Mouse (Mus musculus): ENCODE measurements around the gene Golph3l.
"Not testable (repeated sequence)": the region's sequence is repeated elsewhere in the genome, so short reads cannot be mapped to it uniquely, and the experiment has no call there.

The Golph3l gene

DNA sequence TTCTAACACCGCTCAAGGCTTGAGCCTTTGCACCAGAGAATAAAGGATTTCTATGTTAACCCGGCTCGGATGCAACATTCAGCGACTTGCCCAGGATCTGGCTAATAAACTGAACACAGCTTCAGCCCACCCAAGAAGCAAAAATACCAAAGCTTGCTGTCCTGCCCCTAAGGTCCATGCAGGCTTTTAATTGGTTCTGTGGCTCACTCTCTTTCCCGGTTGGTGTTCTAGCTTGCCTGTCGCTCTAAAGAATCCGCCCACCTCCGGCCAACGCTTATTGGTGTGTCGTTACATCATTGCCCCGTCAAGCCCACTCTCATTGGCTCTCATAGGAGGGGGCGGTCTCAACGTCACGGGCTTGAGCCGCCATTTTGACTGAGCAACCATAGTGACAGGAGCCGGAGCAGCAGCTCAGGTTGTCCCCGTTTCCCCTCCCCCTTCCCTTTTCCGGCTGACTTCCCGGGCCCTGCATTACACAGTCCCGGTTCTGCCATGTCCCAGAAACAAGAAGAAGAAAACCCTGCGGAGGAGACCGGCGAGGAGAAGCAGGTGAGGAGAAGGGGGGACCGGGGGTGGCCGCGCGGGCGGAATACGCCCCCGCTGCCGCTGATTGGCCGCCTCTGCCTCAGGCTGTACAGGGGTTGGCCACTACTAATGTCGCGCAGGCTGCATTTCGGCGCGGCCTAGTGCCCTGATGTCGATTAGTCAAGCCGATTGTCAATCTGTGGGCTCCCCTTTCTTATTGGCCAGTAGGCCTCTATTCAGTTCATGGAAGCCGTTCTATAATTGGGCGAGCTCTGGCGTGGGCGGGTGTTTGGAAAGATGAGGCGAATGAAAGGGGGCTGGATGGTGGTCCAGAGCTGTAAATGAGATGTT lies 36.1 kb downstream of the Golph3l start, which contains the start of gene Ensa:
Gene Ensa, plus strand, starts transcription at position 366 of the 876 bp plus-strand sequence.
- in situ Hi-C loops (cut with MboI), result no loop called here

- in situ Hi-C loops (cut with MboI), result no loop called here
Measured at GRCm38 (mm10) chr3:95627763-95628162, 39.0 kb downstream of the Golph3l start.

- in situ Hi-C loops (cut with MboI), result no loop called here
Measured at GRCm38 (mm10) chr3:95629755-95630154, 41.0 kb downstream of the Golph3l start.

- in situ Hi-C loops (cut with MboI), result no loop called here
Measured at GRCm38 (mm10) chr3:95630856-95631255, 42.1 kb downstream of the Golph3l start.

- in situ Hi-C loops (cut with MboI), result no loop called here
Measured at GRCm38 (mm10) chr3:95631304-95631703, 42.6 kb downstream of the Golph3l start.

DNA sequence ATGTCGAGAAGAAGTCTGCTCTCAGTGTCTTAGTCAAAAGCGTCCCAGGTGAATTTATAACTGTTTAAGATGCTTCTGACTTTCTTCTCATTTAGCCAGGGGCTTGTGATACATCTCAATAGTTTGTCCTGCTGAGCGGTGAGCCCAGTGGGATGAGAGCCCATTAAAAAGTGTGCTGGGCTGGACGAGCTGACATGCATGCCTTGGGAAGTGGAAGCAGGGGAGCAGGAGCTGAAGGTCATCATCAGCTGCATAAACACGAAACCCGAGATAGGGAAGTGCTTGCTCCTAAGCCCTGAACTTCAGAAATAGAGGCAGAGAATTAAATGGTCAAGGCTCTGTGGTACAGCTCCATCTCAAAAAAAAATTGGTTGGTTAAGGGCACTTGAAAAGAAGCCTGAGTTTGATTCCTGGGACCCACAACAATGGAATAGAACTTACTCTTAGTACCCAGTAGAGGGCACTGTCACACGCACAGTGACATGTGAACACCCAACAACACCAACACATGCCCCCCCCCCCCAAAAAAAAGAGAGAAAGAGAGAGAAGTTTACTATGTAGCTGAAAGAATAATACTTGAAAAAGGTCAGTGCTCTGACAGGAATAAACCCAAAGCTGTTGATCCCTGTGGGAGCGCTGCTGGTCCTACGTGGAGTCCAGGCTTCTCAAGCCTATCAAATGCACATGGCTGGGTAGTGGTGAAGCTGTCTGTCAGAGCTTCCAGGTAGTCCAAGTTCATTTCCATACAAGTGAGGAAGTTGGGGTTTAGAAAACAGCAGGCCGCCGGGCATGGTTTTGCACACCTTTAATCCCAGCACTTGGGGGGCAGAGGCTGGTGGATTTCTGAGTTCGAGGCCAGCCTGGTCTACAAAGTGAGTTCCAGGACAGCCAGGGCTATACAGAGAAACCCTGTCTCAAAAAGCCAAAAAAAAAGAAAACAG lies 44.2 kb downstream of the Golph3l start:
- in situ Hi-C loops (cut with MboI), result no loop called here

GRCm38 (mm10) chr3:95635636-95636035 lies 46.9 kb downstream of the Golph3l start:
- in situ Hi-C loops (cut with MboI), result no loop called here

GRCm38 (mm10) chr3:95636072-95636471 lies 47.3 kb downstream of the Golph3l start:
- in situ Hi-C loops (cut with MboI), result no loop called here

DNA sequence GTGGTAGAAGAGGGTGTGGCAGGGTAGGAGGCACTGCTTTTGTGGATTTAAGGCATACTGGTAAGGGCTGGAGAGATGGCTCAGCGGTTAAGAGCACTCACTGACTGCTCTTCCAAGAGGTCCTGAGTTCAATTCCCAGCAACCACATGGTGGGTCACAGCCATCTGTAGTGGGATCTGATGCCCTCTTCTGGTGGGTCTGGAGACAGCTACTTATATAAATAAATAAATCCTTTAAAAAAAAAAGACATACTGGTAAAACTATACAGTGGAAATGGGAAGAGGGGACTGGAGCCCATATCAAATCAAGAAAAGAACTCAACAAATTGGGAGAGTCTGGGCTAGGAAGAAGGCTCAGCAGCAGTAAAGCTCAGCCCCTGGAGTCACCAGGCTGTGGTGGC lies 51.0 kb downstream of the Golph3l start:
- in situ Hi-C loops (cut with MboI), result loop anchor here (5.0 kb wide), 1 partner anchor 38 kb away; no protein-coding TSS in a partner anchor

GRCm38 (mm10) chr3:95643097-95643496 lies 54.4 kb downstream of the Golph3l start:
- in situ Hi-C loops (cut with MboI), result loop anchor here (5.0 kb wide), 1 partner anchor 34 kb away; no protein-coding TSS in a partner anchor

GRCm38 (mm10) chr3:95645313-95646235 lies 56.8 kb downstream of the Golph3l start:
- in situ Hi-C loops (cut with MboI), result no loop called here

- in situ Hi-C loops (cut with MboI), result no loop called here
Measured at GRCm38 (mm10) chr3:95648016-95648415, 59.3 kb downstream of the Golph3l start.

DNA sequence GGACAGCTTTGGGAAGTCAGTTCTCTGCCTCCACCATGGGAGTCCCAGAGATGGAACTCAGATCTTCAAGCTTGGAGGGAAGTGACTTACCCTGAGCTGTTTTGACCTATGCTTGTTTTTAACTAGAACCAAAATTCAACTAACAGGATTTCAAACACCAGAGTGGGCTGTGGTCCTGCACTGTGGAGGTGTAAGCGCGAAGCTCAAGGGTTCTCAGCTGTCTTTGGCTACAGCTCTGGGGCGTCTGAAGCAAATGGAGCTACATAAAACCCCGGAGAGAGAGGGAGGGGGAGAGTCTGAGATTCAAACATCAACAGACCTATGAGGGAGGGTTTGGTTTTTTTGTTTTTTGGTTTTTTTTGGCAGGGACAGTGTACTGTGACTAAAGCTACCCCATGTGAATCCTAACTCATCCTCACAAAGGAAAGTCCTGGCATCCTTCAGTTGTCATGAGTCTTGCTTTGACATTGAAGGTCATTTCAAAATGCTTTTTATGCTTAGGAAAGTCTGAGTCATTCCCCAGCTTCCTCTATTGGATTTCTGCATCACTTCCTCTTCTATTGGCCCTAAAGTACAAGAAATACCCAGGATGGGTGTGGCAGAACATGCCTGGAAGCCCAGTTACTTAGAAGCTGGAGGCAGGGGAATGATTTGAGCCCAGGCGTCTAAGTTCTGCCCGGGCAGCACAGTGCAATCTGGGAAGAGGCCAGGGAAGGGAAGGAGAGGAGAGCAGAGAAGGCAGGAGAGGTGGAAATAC lies 61.7 kb downstream of the Golph3l start:
- in situ Hi-C loops (cut with MboI), result no loop called here

GRCm38 (mm10) chr3:95651033-95651373 lies 62.3 kb downstream of the Golph3l start:
- in situ Hi-C loops (cut with MboI), result no loop called here

DNA sequence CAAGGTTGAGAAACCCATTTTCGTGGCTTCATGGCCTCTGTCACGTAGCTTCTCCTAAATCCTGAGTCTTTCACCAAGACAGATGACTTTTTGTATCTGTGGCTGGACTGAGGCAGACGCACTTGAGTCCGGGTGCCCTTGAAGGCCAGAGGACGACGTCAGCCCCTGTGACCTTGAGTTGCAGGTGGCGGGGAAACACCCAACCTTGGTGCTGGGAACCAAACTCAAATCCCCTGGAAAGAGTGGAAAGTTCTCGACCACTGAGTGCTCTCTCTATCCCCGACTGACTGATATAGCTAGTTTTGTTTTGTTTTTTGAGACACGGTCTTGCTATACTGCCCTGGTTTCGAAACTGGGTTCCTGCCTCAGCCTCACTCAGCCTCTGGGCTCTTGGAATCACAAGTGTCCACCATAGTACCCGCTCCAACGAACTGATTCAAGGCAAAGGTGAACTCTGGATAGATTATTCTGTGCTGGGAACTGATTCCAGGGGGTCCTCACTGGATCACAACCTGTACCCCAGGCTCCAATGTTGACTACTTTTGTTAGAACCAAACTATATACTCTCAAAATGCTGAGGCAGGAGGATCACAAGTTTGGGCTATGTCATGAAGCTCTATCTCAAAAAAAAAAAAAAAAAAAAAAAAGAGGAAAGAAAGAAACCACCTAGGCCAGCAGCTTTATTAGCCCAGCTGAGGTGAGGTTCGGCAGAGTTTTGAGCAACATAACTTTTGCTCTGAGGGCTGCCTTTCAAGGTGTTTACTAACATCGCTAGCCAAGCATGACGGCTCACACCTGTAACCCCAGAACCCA lies 62.9 kb downstream of the Golph3l start:
- in situ Hi-C loops (cut with MboI), result no loop called here

GRCm38 (mm10) chr3:95652204-95652811 lies 63.6 kb downstream of the Golph3l start:
- in situ Hi-C loops (cut with MboI), result no loop called here

DNA sequence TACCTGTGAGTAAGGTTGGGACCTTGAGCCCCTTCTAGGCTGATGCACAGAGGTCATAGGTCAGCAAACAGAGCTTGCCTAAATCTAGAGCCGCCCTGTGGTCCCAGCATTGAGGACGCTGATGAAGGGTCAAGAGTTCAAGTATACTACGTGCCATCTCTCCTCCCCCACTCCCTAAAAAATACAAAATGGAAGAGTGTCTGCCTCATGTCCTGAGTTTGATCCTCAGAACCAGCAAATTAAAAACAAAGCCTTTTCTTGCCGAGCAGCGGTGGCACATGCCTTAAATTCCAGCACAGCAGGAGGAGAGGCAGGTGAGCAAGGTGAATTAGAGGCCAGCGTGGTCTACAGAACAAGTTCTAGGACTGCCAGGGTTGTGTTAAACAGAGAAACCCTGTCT lies 64.1 kb downstream of the Golph3l start:
- in situ Hi-C loops (cut with MboI), result no loop called here

GRCm38 (mm10) chr3:95653473-95654034 lies 64.8 kb downstream of the Golph3l start:
- in situ Hi-C loops (cut with MboI), result no loop called here

GRCm38 (mm10) chr3:95654371-95654770 lies 65.6 kb downstream of the Golph3l start:
- in situ Hi-C loops (cut with MboI), result not testable (repeated sequence)

Measured in mature B cell (primary cell).